Mouse (Mus musculus): ENCODE data around the gene Ccz1. TPM values are rescaled to one million over a fixed set of nuclear protein-coding genes. Genes with fewer than 3 reads are reported as not detected.
"Not testable (repeated sequence)": the region's sequence is repeated elsewhere in the genome, so short reads cannot be mapped to it uniquely, and the experiment has no call there.

Gene Ccz1
- polyA plus RNA-seq, 1 experiment, result 54.9 TPM

GRCm38 (mm10) chr5:144034567-144034966 lies 19.9 kb upstream of the Ccz1 start:
- TF ChIP-seq POLR2A (IDR thresholded peaks at IDR 0.05; ENCODE audit: borderline replicate concordance, extremely low read depth, insufficient read depth, insufficient read length, poor library complexity, severe bottlenecking), result no peak
- TF ChIP-seq CTCF (IDR thresholded peaks at IDR 0.05; ENCODE audit: borderline replicate concordance, extremely low read depth, insufficient read depth, insufficient read length), result no peak
- no peak for DNase-seq (ENCODE audit: low read depth)

GRCm38 (mm10) chr5:144032491-144032890 lies 17.8 kb upstream of the Ccz1 start:
- TF ChIP-seq POLR2A (IDR thresholded peaks at IDR 0.05; ENCODE audit: borderline replicate concordance, extremely low read depth, insufficient read depth, insufficient read length, poor library complexity, severe bottlenecking) (no peak), CTCF (IDR thresholded peaks at IDR 0.05; ENCODE audit: borderline replicate concordance, extremely low read depth, insufficient read depth, insufficient read length) (no peak)
- no peak for DNase-seq (ENCODE audit: low read depth)

DNA sequence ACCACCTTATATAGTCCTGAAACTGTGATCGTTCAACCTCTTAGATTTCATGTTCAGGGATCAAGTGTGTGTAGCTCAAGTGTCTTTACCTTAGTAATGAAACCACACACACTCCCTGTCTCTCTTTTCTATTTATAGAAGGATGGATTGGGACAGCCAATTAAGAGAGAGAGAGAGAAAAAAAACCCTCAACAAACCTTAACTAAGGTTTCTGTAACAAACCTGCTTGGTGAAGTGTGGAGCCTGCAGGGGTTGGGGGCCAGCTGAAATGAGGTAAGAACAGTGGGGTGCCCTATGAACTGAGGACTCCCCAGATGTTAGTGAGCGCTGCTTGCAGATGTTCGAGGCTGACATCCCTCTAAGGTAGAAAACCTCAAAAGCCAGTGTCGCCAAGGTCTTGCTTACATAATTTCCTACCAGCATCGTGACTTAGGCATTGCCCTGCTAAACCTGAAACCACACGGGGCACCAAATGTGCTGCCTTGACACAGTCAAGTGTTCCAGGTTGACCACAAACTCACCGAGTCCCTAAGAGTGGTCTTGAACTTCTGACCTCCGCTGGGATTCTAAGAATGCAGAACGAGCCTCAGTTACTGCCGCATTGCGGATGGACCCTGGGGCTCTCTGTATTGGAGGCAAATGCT lies 12.1 kb upstream of the Ccz1 start, which contains the start of gene Ocm:
Gene Ocm, minus strand, starts transcription at position 51 of the 644 bp plus-strand sequence.
- DNase-seq (ENCODE audit: low read depth), result no peak
- TF ChIP-seq CTCF (IDR thresholded peaks at IDR 0.05; ENCODE audit: borderline replicate concordance, extremely low read depth, insufficient read depth, insufficient read length) (no peak), POLR2A (IDR thresholded peaks at IDR 0.05; ENCODE audit: borderline replicate concordance, extremely low read depth, insufficient read depth, insufficient read length, poor library complexity, severe bottlenecking) (no peak)

DNA sequence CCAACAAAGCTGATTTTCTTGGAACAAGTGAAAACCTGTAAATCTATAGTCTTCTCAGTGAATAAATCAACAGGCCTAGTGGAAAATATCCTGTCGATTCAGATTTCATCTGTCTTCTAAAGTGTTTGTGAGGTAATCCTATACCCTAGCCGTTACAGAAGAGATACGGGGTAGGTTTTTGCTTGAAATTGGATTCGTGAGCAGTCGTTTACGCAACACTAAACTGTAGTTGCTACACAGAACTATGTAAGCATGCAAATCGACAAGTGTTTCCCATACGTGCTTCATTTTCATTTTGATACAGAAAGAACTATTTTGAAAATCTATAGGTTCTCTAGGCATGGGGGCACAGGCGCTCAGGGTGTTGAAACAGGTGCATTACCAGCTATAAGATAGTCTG lies 1.2 kb upstream of the Ccz1 start:
- TF ChIP-seq POLR2A (IDR thresholded peaks at IDR 0.05; ENCODE audit: borderline replicate concordance, extremely low read depth, insufficient read depth, insufficient read length, poor library complexity, severe bottlenecking) (no peak), CTCF (IDR thresholded peaks at IDR 0.05; ENCODE audit: borderline replicate concordance, extremely low read depth, insufficient read depth, insufficient read length) (no peak)

DNA sequence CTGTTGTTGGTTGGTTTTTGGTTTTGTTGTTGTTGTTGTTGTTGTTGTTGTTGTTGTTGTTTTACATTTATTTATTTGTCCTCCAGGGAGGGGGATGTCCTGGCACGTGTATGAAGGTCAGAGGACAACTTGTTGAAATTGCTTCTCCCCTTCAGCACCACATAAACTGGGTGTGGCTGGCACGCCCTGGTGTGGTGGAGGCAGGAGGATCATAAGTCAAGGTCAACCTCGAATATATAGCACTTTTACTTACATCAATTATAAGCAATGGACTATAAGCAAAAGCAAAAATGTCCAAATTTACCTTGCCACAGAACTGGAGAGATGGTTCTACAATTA lies 604 bp upstream of the Ccz1 start:
- no peak for TF ChIP-seq CTCF (IDR thresholded peaks at IDR 0.05; ENCODE audit: borderline replicate concordance, extremely low read depth, insufficient read depth, insufficient read length)
- TF ChIP-seq POLR2A (IDR thresholded peaks at IDR 0.05; ENCODE audit: borderline replicate concordance, extremely low read depth, insufficient read depth, insufficient read length, poor library complexity, severe bottlenecking), result no peak
- DNase-seq (ENCODE audit: low read depth), result no peak

More for the DNA sequence above, 1.2 kb upstream of the Ccz1 start:
- DNase-seq (ENCODE audit: low read depth), result no peak

DNA sequence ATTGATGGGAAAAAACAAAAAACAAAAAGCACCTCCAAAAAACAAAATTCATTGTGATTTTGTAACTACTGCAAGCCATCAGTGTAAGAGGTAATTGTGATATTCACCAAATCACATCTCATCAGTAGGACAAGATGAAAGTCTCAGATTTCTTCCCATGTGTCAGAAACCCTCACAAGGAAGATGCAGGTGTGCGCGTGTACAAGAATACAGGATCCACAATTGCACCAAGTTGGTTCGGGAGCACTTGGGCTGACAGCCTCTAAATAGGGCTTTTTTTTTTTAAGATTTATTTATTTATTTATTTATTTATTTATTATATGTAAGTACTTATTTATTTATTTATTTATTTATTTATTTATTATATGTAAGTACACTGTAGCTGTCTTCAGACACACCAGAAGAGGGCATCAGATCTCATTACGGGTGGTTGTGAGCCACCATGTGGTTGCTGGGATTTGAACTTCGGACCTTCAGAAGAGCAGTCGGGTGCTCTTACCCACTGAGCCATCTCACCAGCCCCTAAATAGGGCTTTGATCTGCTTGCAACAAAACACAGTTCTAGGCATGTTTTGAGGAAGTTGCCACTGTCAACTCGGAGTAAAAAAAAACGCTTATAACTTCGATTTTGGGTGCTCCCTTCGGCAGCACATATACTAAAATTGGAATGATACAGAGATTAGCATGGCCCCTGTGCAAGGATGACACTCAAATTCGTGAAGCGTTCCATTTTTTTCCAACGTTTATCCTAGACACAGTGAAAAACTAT lies 1.1 kb downstream of the Ccz1 start:
- DNase-seq (ENCODE audit: low read depth), result not testable (repeated sequence)

GRCm38 (mm10) chr5:144002461-144003192 lies 12.1 kb downstream of the Ccz1 start:
- TF ChIP-seq POLR2A (IDR thresholded peaks at IDR 0.05; ENCODE audit: borderline replicate concordance, extremely low read depth, insufficient read depth, insufficient read length, poor library complexity, severe bottlenecking) (no peak), CTCF (IDR thresholded peaks at IDR 0.05; ENCODE audit: borderline replicate concordance, extremely low read depth, insufficient read depth, insufficient read length) (no peak)
- no peak for DNase-seq (ENCODE audit: low read depth)

- TF ChIP-seq POLR2A (IDR thresholded peaks at IDR 0.05; ENCODE audit: borderline replicate concordance, extremely low read depth, insufficient read depth, insufficient read length, poor library complexity, severe bottlenecking) (no peak), CTCF (IDR thresholded peaks at IDR 0.05; ENCODE audit: borderline replicate concordance, extremely low read depth, insufficient read depth, insufficient read length) (peak; percentile 13; the same call in 1 of the 2 replicates)
- DNase-seq (ENCODE audit: low read depth), result no peak
Measured at GRCm38 (mm10) chr5:143999409-143999808, 15.3 kb downstream of the Ccz1 start.

DNA sequence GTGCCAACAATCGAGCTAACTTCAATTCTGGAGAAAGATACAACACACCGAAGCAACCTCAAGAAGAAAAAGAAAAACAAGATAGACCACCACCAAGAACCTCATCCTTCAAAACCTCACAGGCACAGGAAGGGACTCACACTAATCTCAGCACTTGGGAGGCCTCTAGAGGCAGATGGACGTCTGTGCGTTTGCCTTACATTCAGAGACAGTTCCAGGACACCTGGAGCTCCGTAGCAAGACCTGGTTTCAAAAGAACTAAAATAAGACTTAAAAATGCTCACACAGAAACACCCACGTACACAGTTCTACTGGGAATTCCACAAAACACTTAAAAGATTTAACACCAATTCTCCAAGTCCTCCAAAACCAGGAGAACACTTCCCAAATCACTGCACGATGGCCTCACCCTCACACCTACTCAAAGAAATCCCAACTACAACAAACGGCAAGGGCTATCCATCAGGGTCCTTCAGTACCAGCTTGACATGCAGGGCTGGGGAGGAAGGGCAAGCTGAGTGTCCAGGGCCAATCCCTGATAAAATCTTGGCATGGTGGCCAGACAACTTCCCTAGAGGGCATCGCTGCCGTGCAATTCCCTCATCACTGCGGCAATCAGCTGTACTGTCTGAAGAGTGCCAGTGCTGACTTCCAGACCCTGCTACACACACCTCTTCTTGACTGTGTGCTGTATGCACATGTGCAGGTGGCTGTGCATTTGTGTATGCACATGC lies 19.9 kb downstream of the Ccz1 start:
- no peak for DNase-seq (ENCODE audit: low read depth)
- no peak; the same call in 1 of the 2 replicates for TF ChIP-seq CTCF (IDR thresholded peaks at IDR 0.05; ENCODE audit: borderline replicate concordance, extremely low read depth, insufficient read depth, insufficient read length)
- no peak for TF ChIP-seq POLR2A (IDR thresholded peaks at IDR 0.05; ENCODE audit: borderline replicate concordance, extremely low read depth, insufficient read depth, insufficient read length, poor library complexity, severe bottlenecking)

DNA sequence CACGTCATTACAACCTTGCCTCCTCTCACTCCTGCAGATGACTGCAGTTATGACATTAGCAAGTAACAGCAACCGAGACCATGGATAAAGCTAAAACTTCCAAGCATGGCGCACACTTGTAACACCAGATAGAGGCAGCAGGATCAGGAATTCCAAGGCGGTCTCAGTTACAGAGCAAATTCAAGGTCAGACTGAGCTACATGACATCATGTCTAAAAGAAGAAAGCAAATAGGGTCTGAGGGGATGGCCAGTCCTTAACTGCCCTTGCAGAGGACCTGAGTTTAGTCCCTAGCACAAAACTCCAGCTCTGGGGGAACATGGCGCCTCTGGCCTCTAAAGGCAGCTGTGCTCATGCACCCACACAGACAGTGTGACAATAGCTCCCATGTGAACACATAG lies 20.8 kb downstream of the Ccz1 start:
- no peak for DNase-seq (ENCODE audit: low read depth)
- TF ChIP-seq CTCF (IDR thresholded peaks at IDR 0.05; ENCODE audit: borderline replicate concordance, extremely low read depth, insufficient read depth, insufficient read length) (no peak), POLR2A (IDR thresholded peaks at IDR 0.05; ENCODE audit: borderline replicate concordance, extremely low read depth, insufficient read depth, insufficient read length, poor library complexity, severe bottlenecking) (no peak)

DNA sequence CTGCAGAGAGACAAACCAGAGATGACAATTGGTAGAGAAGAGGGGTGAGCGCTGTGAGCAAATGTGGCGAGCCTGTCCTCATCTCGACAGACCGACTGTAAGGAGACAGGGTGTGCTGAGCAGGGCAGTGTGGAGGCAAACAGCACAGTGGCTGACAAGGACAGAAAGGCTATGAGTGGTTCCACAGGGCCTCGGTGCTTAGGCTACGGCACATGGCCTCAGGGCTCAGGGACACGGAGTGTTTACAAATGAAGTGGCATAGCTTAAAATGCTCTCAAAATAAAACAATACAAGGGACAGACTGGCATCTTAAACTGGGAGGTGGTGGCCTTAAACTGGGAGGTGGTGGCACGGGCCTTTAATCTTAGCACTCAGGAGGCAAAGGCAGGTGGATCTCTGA lies 21.4 kb downstream of the Ccz1 start:
- TF ChIP-seq POLR2A (IDR thresholded peaks at IDR 0.05; ENCODE audit: borderline replicate concordance, extremely low read depth, insufficient read depth, insufficient read length, poor library complexity, severe bottlenecking), result no peak
- TF ChIP-seq CTCF (IDR thresholded peaks at IDR 0.05; ENCODE audit: borderline replicate concordance, extremely low read depth, insufficient read depth, insufficient read length), result no peak
- DNase-seq (ENCODE audit: low read depth), result no peak
